Mouse (Mus musculus) bone marrow macrophage, adult 2 months (primary cell): Measurements from ENCODE around the gene Tbx21.

Experiments
- CTCF ChIP-seq: IDR thresholded peaks from 2 replicates; pipeline ENCODE4 v1.5.1; 2012; ENCODE audit warnings: low read depth, mild to moderate bottlenecking, low read length, moderate library complexity
- POLR2A ChIP-seq: IDR thresholded peaks from 2 replicates; pipeline ENCODE4 v1.6.1; 2012; ENCODE audit warnings: mild to moderate bottlenecking, low read depth, low read length, borderline replicate concordance

DNA sequence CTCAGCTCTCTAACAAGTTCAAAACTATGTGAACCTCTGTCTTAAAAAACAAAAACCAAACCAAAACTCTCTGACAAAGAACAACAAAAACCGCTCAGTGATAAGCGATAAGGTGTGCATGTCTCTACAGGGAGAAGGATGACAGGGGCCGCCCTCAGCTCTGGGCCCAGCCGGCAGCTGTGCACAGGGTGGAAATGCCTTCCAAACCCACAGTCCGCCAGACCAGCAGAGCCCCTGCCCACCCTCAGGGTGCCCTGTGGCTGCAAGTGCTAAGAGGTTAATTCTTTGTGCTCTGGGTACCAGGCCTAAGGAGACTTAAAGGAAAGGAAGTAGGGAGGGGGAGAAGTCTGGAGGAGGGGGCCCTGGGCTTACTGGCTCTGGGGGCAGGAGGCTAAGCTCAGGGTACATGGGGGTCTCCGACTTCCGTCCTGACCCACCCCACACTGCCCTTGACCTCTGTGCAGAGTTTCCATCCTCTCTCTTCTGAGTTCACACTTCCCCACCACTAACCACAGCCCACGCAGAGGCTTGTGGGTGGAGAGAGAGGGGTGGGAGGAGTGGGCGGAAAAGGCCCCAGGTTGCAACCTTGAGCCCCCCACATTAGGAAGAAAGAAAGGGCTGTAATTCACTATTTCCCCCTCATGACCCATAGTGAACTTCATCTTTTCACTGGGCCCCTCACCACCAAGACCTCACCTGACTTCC is 28.2 kb upstream of the Tbx21 start:
- no peak for TF ChIP-seq CTCF
- no peak for TF ChIP-seq POLR2A
